Mouse (Mus musculus) embryonic fibroblast, embryonic 13.5 days (primary cell): ENCODE measurements around the gene Shisa6.

ENCODE experiments used
- CTCF ChIP-seq: IDR thresholded peaks from 2 replicates; pipeline ENCODE4 v1.5.1; 2011; ENCODE audit warnings: mild to moderate bottlenecking, control low read depth, low read length, moderate library complexity, borderline replicate concordance; ENCODE audit not compliant: insufficient read depth
- POLR2A ChIP-seq: IDR thresholded peaks from 2 replicates; pipeline ENCODE4 v1.6.1; 2011; ENCODE audit warnings: low read depth, mild to moderate bottlenecking, control low read depth, low read length, moderate library complexity

GRCm38 (mm10) chr11:66188146-66188545, 337.6 kb downstream of the Shisa6 start:
- no peak for TF ChIP-seq CTCF
- TF ChIP-seq POLR2A = no peak
